Mouse (Mus musculus): ENCODE measurements at regions not wholly inside any gene's neighbourhood (a gene's known extent, or its start where the extent isn't known, plus 50 kb on each side); places are given as distances from the start of the nearest gene placed in this dataset.

GRCm38 (mm10) chr19:26472659-26473058 lies 132.2 kb upstream of the Smarca2 start:
- no peak overlapping the region for H3K4me2 ChIP-seq (ENCODE audit: low read depth, low read length)
- H3K27me3 ChIP-seq (ENCODE audit: control insufficient read depth, insufficient read depth, low read depth, low read length) = no peaks in the 10 kb centered on the region
- H3K36me3 ChIP-seq (ENCODE audit: control insufficient read depth, insufficient read depth, low read length) = no peaks in the 10 kb centered on the region
- no peak overlapping the region for H3K27ac ChIP-seq (ENCODE audit: low read length)
- H3K9ac ChIP-seq (ENCODE audit: low read length) = no peak overlapping the region
- H3K4me3 ChIP-seq (ENCODE audit: low read length) = no peak overlapping the region
- ATAC-seq (ENCODE audit: low read depth) = no peak
- WGBS = 52% methylated on average over 1 of the region's 1 CpGs
- H3K9me3 ChIP-seq (ENCODE audit: control insufficient read depth, low read length) = no peaks in the 10 kb centered on the region
- H3K4me1 ChIP-seq (replicated peaks; ENCODE audit: control insufficient read depth, insufficient read depth, low read length) = no peaks in the 10 kb centered on the region

GRCm38 (mm10) chr19:26473211-26473610 lies 131.6 kb upstream of the Smarca2 start:
- Histone ChIP-seq H3K4me3 (ENCODE audit: low read length) (no peak overlapping the region), H3K9me3 (ENCODE audit: control insufficient read depth, low read length) (no peaks in the 10 kb centered on the region), H3K4me2 (ENCODE audit: low read depth, low read length) (no peak overlapping the region), H3K36me3 (ENCODE audit: control insufficient read depth, insufficient read depth, low read length) (no peaks in the 10 kb centered on the region), H3K9ac (ENCODE audit: low read length) (no peak overlapping the region), H3K4me1 (replicated peaks; ENCODE audit: control insufficient read depth, insufficient read depth, low read length) (no peaks in the 10 kb centered on the region), H3K27ac (ENCODE audit: low read length) (no peak overlapping the region), H3K27me3 (ENCODE audit: control insufficient read depth, insufficient read depth, low read depth, low read length) (no peaks in the 10 kb centered on the region)
- ATAC-seq (ENCODE audit: low read depth) = no peak
- 69% methylated on average over 3 of the region's 3 CpGs for WGBS

- H3K4me1 ChIP-seq (replicated peaks; ENCODE audit: control insufficient read depth, insufficient read depth, low read length) = no peaks in the 10 kb centered on the region
- H3K27ac ChIP-seq (ENCODE audit: low read length) = no peak overlapping the region
- WGBS = 80% methylated on average over 2 of the region's 2 CpGs
- H3K9ac ChIP-seq (ENCODE audit: low read length) = no peak overlapping the region
- ATAC-seq (ENCODE audit: low read depth) = no peak
- no peaks in the 10 kb centered on the region for H3K36me3 ChIP-seq (ENCODE audit: control insufficient read depth, insufficient read depth, low read length)
- H3K9me3 ChIP-seq (ENCODE audit: control insufficient read depth, low read length) = no peaks in the 10 kb centered on the region
- no peak overlapping the region for H3K4me2 ChIP-seq (ENCODE audit: low read depth, low read length)
- H3K27me3 ChIP-seq (ENCODE audit: control insufficient read depth, insufficient read depth, low read depth, low read length) = no peaks in the 10 kb centered on the region
- H3K4me3 ChIP-seq (ENCODE audit: low read length) = no peak overlapping the region
Measured at GRCm38 (mm10) chr19:26475197-26475596, 129.7 kb upstream of the Smarca2 start.

GRCm38 (mm10) chr19:26475754-26476153 lies 129.1 kb upstream of the Smarca2 start:
- H3K9me3 ChIP-seq (ENCODE audit: control insufficient read depth, low read length) = no peaks in the 10 kb centered on the region
- no peaks in the 10 kb centered on the region for H3K4me1 ChIP-seq (replicated peaks; ENCODE audit: control insufficient read depth, insufficient read depth, low read length)
- H3K36me3 ChIP-seq (ENCODE audit: control insufficient read depth, insufficient read depth, low read length) = no peaks in the 10 kb centered on the region
- H3K27ac ChIP-seq (ENCODE audit: low read length) = no peak overlapping the region
- 56% methylated on average over 2 of the region's 2 CpGs for WGBS
- no peak overlapping the region for H3K9ac ChIP-seq (ENCODE audit: low read length)
- no peak overlapping the region for H3K4me2 ChIP-seq (ENCODE audit: low read depth, low read length)
- H3K4me3 ChIP-seq (ENCODE audit: low read length) = no peak overlapping the region
- H3K27me3 ChIP-seq (ENCODE audit: control insufficient read depth, insufficient read depth, low read depth, low read length) = no peaks in the 10 kb centered on the region
- no peak for ATAC-seq (ENCODE audit: low read depth)

GRCm38 (mm10) chr19:26478055-26478737 lies 126.7 kb upstream of the Smarca2 start:
- H3K27me3 ChIP-seq (ENCODE audit: control insufficient read depth, insufficient read depth, low read depth, low read length) = no peaks in the 10 kb centered on the region
- WGBS = 63% methylated on average over 16 of the region's 16 CpGs
- H3K9me3 ChIP-seq (ENCODE audit: control insufficient read depth, low read length) = no peaks in the 10 kb centered on the region
- H3K9ac ChIP-seq (ENCODE audit: low read length) = no peak overlapping the region
- no peaks in the 10 kb centered on the region for H3K36me3 ChIP-seq (ENCODE audit: control insufficient read depth, insufficient read depth, low read length)
- no peak overlapping the region for H3K27ac ChIP-seq (ENCODE audit: low read length)
- ATAC-seq (ENCODE audit: low read depth) = no peak
- no peaks in the 10 kb centered on the region for H3K4me1 ChIP-seq (replicated peaks; ENCODE audit: control insufficient read depth, insufficient read depth, low read length)
- no peak overlapping the region for H3K4me2 ChIP-seq (ENCODE audit: low read depth, low read length)
- no peak overlapping the region for H3K4me3 ChIP-seq (ENCODE audit: low read length)

- H3K4me2 ChIP-seq (ENCODE audit: low read depth, low read length) = no peak overlapping the region
- no peaks in the 10 kb centered on the region for H3K27me3 ChIP-seq (ENCODE audit: control insufficient read depth, insufficient read depth, low read depth, low read length)
- ATAC-seq (ENCODE audit: low read depth) = no peak
- no peaks in the 10 kb centered on the region for H3K36me3 ChIP-seq (ENCODE audit: control insufficient read depth, insufficient read depth, low read length)
- H3K9me3 ChIP-seq (ENCODE audit: control insufficient read depth, low read length) = no peaks in the 10 kb centered on the region
- no peak overlapping the region for H3K27ac ChIP-seq (ENCODE audit: low read length)
- no peak overlapping the region for H3K4me3 ChIP-seq (ENCODE audit: low read length)
- no peak overlapping the region for H3K9ac ChIP-seq (ENCODE audit: low read length)
- no peaks in the 10 kb centered on the region for H3K4me1 ChIP-seq (replicated peaks; ENCODE audit: control insufficient read depth, insufficient read depth, low read length)
- 65% methylated on average over 3 of the region's 3 CpGs for WGBS
Measured at GRCm38 (mm10) chr19:26484322-26484721, 120.5 kb upstream of the Smarca2 start.

- Histone ChIP-seq H3K4me3 (ENCODE audit: low read length) (no peak overlapping the region), H3K4me1 (replicated peaks; ENCODE audit: control insufficient read depth, insufficient read depth, low read length) (no peaks in the 10 kb centered on the region), H3K27ac (ENCODE audit: low read length) (no peak overlapping the region), H3K27me3 (ENCODE audit: control insufficient read depth, insufficient read depth, low read depth, low read length) (no peaks in the 10 kb centered on the region), H3K9ac (ENCODE audit: low read length) (no peak overlapping the region), H3K36me3 (ENCODE audit: control insufficient read depth, insufficient read depth, low read length) (no peaks in the 10 kb centered on the region), H3K4me2 (ENCODE audit: low read depth, low read length) (no peak overlapping the region), H3K9me3 (ENCODE audit: control insufficient read depth, low read length) (no peaks in the 10 kb centered on the region)
- no peak for ATAC-seq (ENCODE audit: low read depth)
- WGBS = 55% methylated on average over 2 of the region's 2 CpGs
Measured at GRCm38 (mm10) chr19:26492806-26493205, 112.0 kb upstream of the Smarca2 start.

- peak; percentile 60 for ATAC-seq (ENCODE audit: low read depth)
- H3K9me3 ChIP-seq (ENCODE audit: control insufficient read depth, low read length) = no peaks in the 10 kb centered on the region
- no peak overlapping the region for H3K4me2 ChIP-seq (ENCODE audit: low read depth, low read length)
- H3K4me1 ChIP-seq (replicated peaks; ENCODE audit: control insufficient read depth, insufficient read depth, low read length) = no peaks in the 10 kb centered on the region
- H3K9ac ChIP-seq (ENCODE audit: low read length) = no peak overlapping the region
- no peak overlapping the region for H3K4me3 ChIP-seq (ENCODE audit: low read length)
- H3K27ac ChIP-seq (ENCODE audit: low read length) = no peak overlapping the region
- no peaks in the 10 kb centered on the region for H3K36me3 ChIP-seq (ENCODE audit: control insufficient read depth, insufficient read depth, low read length)
- H3K27me3 ChIP-seq (ENCODE audit: control insufficient read depth, insufficient read depth, low read depth, low read length) = no peaks in the 10 kb centered on the region
Measured at GRCm38 (mm10) chr19:26501064-26501463, 103.8 kb upstream of the Smarca2 start.

GRCm38 (mm10) chr19:26504027-26504426 lies 100.8 kb upstream of the Smarca2 start:
- no peaks in the 10 kb centered on the region for H3K9me3 ChIP-seq (ENCODE audit: control insufficient read depth, low read length)
- no peak for ATAC-seq (ENCODE audit: low read depth)
- H3K36me3 ChIP-seq (ENCODE audit: control insufficient read depth, insufficient read depth, low read length) = no peaks in the 10 kb centered on the region
- 81% methylated on average over 2 of the region's 2 CpGs for WGBS
- H3K4me3 ChIP-seq (ENCODE audit: low read length) = no peak overlapping the region
- H3K4me1 ChIP-seq (replicated peaks; ENCODE audit: control insufficient read depth, insufficient read depth, low read length) = no peaks in the 10 kb centered on the region
- no peak overlapping the region for H3K9ac ChIP-seq (ENCODE audit: low read length)
- no peaks in the 10 kb centered on the region for H3K27me3 ChIP-seq (ENCODE audit: control insufficient read depth, insufficient read depth, low read depth, low read length)
- H3K4me2 ChIP-seq (ENCODE audit: low read depth, low read length) = no peak overlapping the region
- H3K27ac ChIP-seq (ENCODE audit: low read length) = no peak overlapping the region

- 44% methylated on average over 1 of the region's 1 CpGs for WGBS
- H3K9ac ChIP-seq (ENCODE audit: low read length) = no peak overlapping the region
- no peak for ATAC-seq (ENCODE audit: low read depth)
- H3K9me3 ChIP-seq (ENCODE audit: control insufficient read depth, low read length) = no peaks in the 10 kb centered on the region
- no peak overlapping the region for H3K4me2 ChIP-seq (ENCODE audit: low read depth, low read length)
- H3K4me3 ChIP-seq (ENCODE audit: low read length) = no peak overlapping the region
- no peaks in the 10 kb centered on the region for H3K27me3 ChIP-seq (ENCODE audit: control insufficient read depth, insufficient read depth, low read depth, low read length)
- H3K36me3 ChIP-seq (ENCODE audit: control insufficient read depth, insufficient read depth, low read length) = no peaks in the 10 kb centered on the region
- no peaks in the 10 kb centered on the region for H3K4me1 ChIP-seq (replicated peaks; ENCODE audit: control insufficient read depth, insufficient read depth, low read length)
- no peak overlapping the region for H3K27ac ChIP-seq (ENCODE audit: low read length)
Measured at GRCm38 (mm10) chr19:26506802-26507201, 98.0 kb upstream of the Smarca2 start.

All from lung, embryonic 16.5 days (tissue).